Mouse (Mus musculus) liver, embryonic 12.5 days (tissue): ENCODE results near the gene Diaph2. TPM values are rescaled to one million over a fixed set of nuclear protein-coding genes. Genes with fewer than 3 reads are reported as not detected.
"Not testable (repeated sequence)": the region's sequence is repeated elsewhere in the genome, so short reads cannot be mapped to it uniquely, and the experiment has no call there.

Experiments
- ATAC-seq: fragments of 200-750 bp; cut with Nextera tagmentation; 2 replicates; pipeline ENCODE4 v1.8.0; 2017; ENCODE audit warnings: moderate number of reproducible peaks, mild to moderate bottlenecking, moderate library complexity
- H3K27ac ChIP-seq: fragments of 300-500 bp; sonication (generic); 2 replicates; pipeline ENCODE4 v1.5.1; 2016; ENCODE audit warnings: mild to moderate bottlenecking
- H3K27me3 ChIP-seq: fragments of 300-500 bp; sonication (generic); replicated peaks from 2 replicates; pipeline ENCODE4 v1.6.1; 2016; ENCODE audit warnings: mild to moderate bottlenecking, moderate library complexity
- H3K36me3 ChIP-seq: fragments of 300-500 bp; sonication (generic); 2 replicates; pipeline ENCODE4 v1.6.1; 2016; ENCODE audit warnings: mild to moderate bottlenecking, moderate library complexity
- H3K4me1 ChIP-seq: fragments of 300-500 bp; sonication (generic); 2 replicates; pipeline ENCODE4 v1.6.1; 2016
- H3K4me2 ChIP-seq: fragments of 300-500 bp; sonication (generic); 2 replicates; pipeline ENCODE4 v1.6.1; 2016; ENCODE audit warnings: mild to moderate bottlenecking, moderate library complexity
- H3K4me3 ChIP-seq: fragments of 300-500 bp; sonication (generic); 2 replicates; pipeline ENCODE4 v1.5.1; 2016; ENCODE audit warnings: mild to moderate bottlenecking, moderate library complexity
- H3K9ac ChIP-seq: fragments of 300-500 bp; sonication (generic); 2 replicates; pipeline ENCODE4 v1.6.1; 2016; ENCODE audit warnings: mild to moderate bottlenecking, moderate library complexity
- H3K9me3 ChIP-seq: fragments of 300-500 bp; sonication (generic); replicated peaks from 2 replicates; pipeline ENCODE4 v1.6.1; 2016; ENCODE audit warnings: mild to moderate bottlenecking, moderate library complexity
- WGBS: fragments of 180-500 bp; shearing (Covaris S2); methylation state at CpG from one replicate; pipeline ENCODE4 v1.1.7; 2016; ENCODE audit not compliant: insufficient replicate concordance; 5-methylcytosine and 5-hydroxymethylcytosine counted together
- polyA plus RNA-seq: library from polyadenylated mRNA; unstranded; fragments of >200 nt; fragmentation: Nextera tagmentation; extraction: Ambion mirVana; gene quantifications from 2 replicates; pipeline ENCODE4 v1.2.1, GENCODE M21; 2016

The Diaph2 gene
- polyA plus RNA-seq, 1 experiment from 2014 or later, result 1.5 TPM

GRCm38 (mm10) chrX:129762649-129763048, 13.1 kb downstream of the Diaph2 start:
- Histone ChIP-seq H3K9me3 (no peaks in the 10 kb centered on the region), H3K27ac (no peak overlapping the region), H3K36me3 (no peaks in the 10 kb centered on the region), H3K4me2 (no peak overlapping the region), H3K27me3 (no peaks in the 10 kb centered on the region), H3K4me3 (no peak overlapping the region), H3K4me1 (no peaks in the 10 kb centered on the region), H3K9ac (no peak overlapping the region)
- no peak for ATAC-seq
- WGBS, result 64% methylated on average over 2 of the region's 2 CpGs

- WGBS, result 55% methylated on average over 2 of the region's 2 CpGs
These were observed 15.8 kb downstream of the Diaph2 start for GRCm38 (mm10) chrX:129765378-129765777.

GRCm38 (mm10) chrX:129766811-129767210, 17.3 kb downstream of the Diaph2 start:
- H3K4me3 ChIP-seq, result no peak overlapping the region
- no peaks in the 10 kb centered on the region for H3K36me3 ChIP-seq
- H3K4me1 ChIP-seq, result no peaks in the 10 kb centered on the region
- no peak overlapping the region for H3K9ac ChIP-seq
- no peak overlapping the region for H3K27ac ChIP-seq
- WGBS, result 22% methylated on average over 1 of the region's 1 CpGs
- H3K9me3 ChIP-seq, result no peaks in the 10 kb centered on the region
- no peak overlapping the region for H3K4me2 ChIP-seq
- ATAC-seq, result no peak
- H3K27me3 ChIP-seq, result no peaks in the 10 kb centered on the region

More at GRCm38 (mm10) chrX:129765378-129765777, 15.8 kb downstream of the Diaph2 start:
- Histone ChIP-seq H3K9ac (no peak overlapping the region), H3K4me2 (no peak overlapping the region), H3K36me3 (no peaks in the 10 kb centered on the region), H3K9me3 (no peaks in the 10 kb centered on the region), H3K4me1 (no peaks in the 10 kb centered on the region), H3K27ac (no peak overlapping the region), H3K27me3 (no peaks in the 10 kb centered on the region), H3K4me3 (no peak overlapping the region)
- no peak for ATAC-seq

- WGBS, result 58% methylated on average over 2 of the region's 2 CpGs
- Histone ChIP-seq H3K4me2 (no peak overlapping the region), H3K27me3 (no peaks in the 10 kb centered on the region), H3K27ac (no peak overlapping the region), H3K9ac (no peak overlapping the region), H3K4me3 (no peak overlapping the region), H3K9me3 (no peaks in the 10 kb centered on the region), H3K36me3 (no peaks in the 10 kb centered on the region), H3K4me1 (no peaks in the 10 kb centered on the region)
- no peak for ATAC-seq
These were observed 21.1 kb downstream of the Diaph2 start for GRCm38 (mm10) chrX:129770625-129771024.

- no peak overlapping the region for H3K9ac ChIP-seq
- no peak for ATAC-seq
- no peaks in the 10 kb centered on the region for H3K4me1 ChIP-seq
- no peaks in the 10 kb centered on the region for H3K36me3 ChIP-seq
- no peaks in the 10 kb centered on the region for H3K9me3 ChIP-seq
- no peaks in the 10 kb centered on the region for H3K27me3 ChIP-seq
- no peak overlapping the region for H3K4me2 ChIP-seq
- H3K27ac ChIP-seq, result no peak overlapping the region
- no peak overlapping the region for H3K4me3 ChIP-seq
- 63% methylated on average over 11 of the region's 11 CpGs for WGBS
These were observed 24.2 kb downstream of the Diaph2 start for GRCm38 (mm10) chrX:129773556-129774255.

GRCm38 (mm10) chrX:129774478-129774877, 24.9 kb downstream of the Diaph2 start:
- Histone ChIP-seq H3K9me3 (no peaks in the 10 kb centered on the region), H3K36me3 (no peaks in the 10 kb centered on the region), H3K27me3 (no peaks in the 10 kb centered on the region), H3K4me3 (no peak overlapping the region), H3K9ac (no peak overlapping the region), H3K4me1 (no peaks in the 10 kb centered on the region), H3K4me2 (no peak overlapping the region), H3K27ac (no peak overlapping the region)
- ATAC-seq, result no peak
- 55% methylated on average over 3 of the region's 3 CpGs for WGBS

- no peaks in the 10 kb centered on the region for H3K36me3 ChIP-seq
- WGBS, result 21% methylated on average over 1 of the region's 1 CpGs
- H3K9me3 ChIP-seq, result no peaks in the 10 kb centered on the region
- H3K4me2 ChIP-seq, result no peak overlapping the region
- ATAC-seq, result no peak
- H3K4me3 ChIP-seq, result no peak overlapping the region
- no peaks in the 10 kb centered on the region for H3K4me1 ChIP-seq
- H3K27ac ChIP-seq, result no peak overlapping the region
- H3K9ac ChIP-seq, result no peak overlapping the region
- H3K27me3 ChIP-seq, result no peaks in the 10 kb centered on the region
These were observed 27.2 kb downstream of the Diaph2 start for GRCm38 (mm10) chrX:129776761-129777160.

GRCm38 (mm10) chrX:129777404-129777962, 27.9 kb downstream of the Diaph2 start:
- Histone ChIP-seq H3K4me2 (no peak overlapping the region), H3K9me3 (no peaks in the 10 kb centered on the region), H3K27ac (no peak overlapping the region), H3K9ac (no peak overlapping the region), H3K27me3 (no peaks in the 10 kb centered on the region), H3K4me1 (no peaks in the 10 kb centered on the region), H3K36me3 (no peaks in the 10 kb centered on the region), H3K4me3 (no peak overlapping the region)
- WGBS, result 48% methylated on average over 4 of the region's 4 CpGs
- no peak for ATAC-seq

- no peaks in the 10 kb centered on the region for H3K36me3 ChIP-seq
- no peak for ATAC-seq
These were observed 32.3 kb downstream of the Diaph2 start for GRCm38 (mm10) chrX:129781844-129782243.

GRCm38 (mm10) chrX:129784062-129784461, 34.5 kb downstream of the Diaph2 start:
- no peaks in the 10 kb centered on the region for H3K4me1 ChIP-seq
- H3K27me3 ChIP-seq, result no peaks in the 10 kb centered on the region
- H3K9me3 ChIP-seq, result no peaks in the 10 kb centered on the region
- ATAC-seq, result no peak
- H3K27ac ChIP-seq, result no peak overlapping the region
- H3K36me3 ChIP-seq, result no peaks in the 10 kb centered on the region
- H3K4me3 ChIP-seq, result no peak overlapping the region
- H3K4me2 ChIP-seq, result no peak overlapping the region
- 72% methylated on average over 5 of the region's 5 CpGs for WGBS
- no peak overlapping the region for H3K9ac ChIP-seq

More at GRCm38 (mm10) chrX:129781844-129782243, 32.3 kb downstream of the Diaph2 start:
- Histone ChIP-seq H3K4me1 (no peaks in the 10 kb centered on the region), H3K27ac (no peak overlapping the region), H3K27me3 (no peaks in the 10 kb centered on the region), H3K4me2 (no peak overlapping the region), H3K9ac (no peak overlapping the region), H3K9me3 (no peaks in the 10 kb centered on the region), H3K4me3 (no peak overlapping the region)
- WGBS, result 48% methylated on average over 2 of the region's 2 CpGs

GRCm38 (mm10) chrX:129799920-129800319, 50.4 kb downstream of the Diaph2 start:
- not testable (repeated sequence) for H3K27ac ChIP-seq, H3K27me3 ChIP-seq, H3K9ac ChIP-seq, H3K4me3 ChIP-seq, H3K9me3 ChIP-seq, H3K36me3 ChIP-seq, ATAC-seq, H3K4me1 ChIP-seq, H3K4me2 ChIP-seq
- WGBS, result 76% methylated on average over 2 of the region's 2 CpGs

GRCm38 (mm10) chrX:129831903-129832302, 82.4 kb downstream of the Diaph2 start:
- H3K4me1 ChIP-seq, result no peaks in the 10 kb centered on the region
- no peak overlapping the region for H3K4me2 ChIP-seq
- H3K9ac ChIP-seq, result no peak overlapping the region
- no peaks in the 10 kb centered on the region for H3K9me3 ChIP-seq
- H3K27me3 ChIP-seq, result no peaks in the 10 kb centered on the region
- no peaks in the 10 kb centered on the region for H3K36me3 ChIP-seq
- no peak for ATAC-seq
- H3K27ac ChIP-seq, result no peak overlapping the region
- 51% methylated on average over 2 of the region's 2 CpGs for WGBS
- no peak overlapping the region for H3K4me3 ChIP-seq

GRCm38 (mm10) chrX:129833887-129834286, 84.3 kb downstream of the Diaph2 start:
- H3K9ac ChIP-seq, result no peak overlapping the region
- H3K9me3 ChIP-seq, result no peaks in the 10 kb centered on the region
- ATAC-seq, result no peak
- H3K4me3 ChIP-seq, result no peak overlapping the region
- no peak overlapping the region for H3K27ac ChIP-seq
- no peak overlapping the region for H3K4me2 ChIP-seq
- no peaks in the 10 kb centered on the region for H3K4me1 ChIP-seq
- H3K27me3 ChIP-seq, result no peaks in the 10 kb centered on the region
- no peaks in the 10 kb centered on the region for H3K36me3 ChIP-seq
